Mouse (Mus musculus) kidney, adult 2 months (tissue): ENCODE measurements at regions not wholly inside any gene's neighbourhood (a gene's known extent, or its start where the extent isn't known, plus 50 kb on each side); places are given as distances from the start of the nearest gene placed in this dataset.

Experiments used
- CTCF ChIP-seq: fragments of 200-500 bp; conservative IDR thresholded peaks from 2 replicates; pipeline ENCODE4 v1.5.1; 2011; ENCODE audit warnings: low read depth, mild to moderate bottlenecking, control low read depth, low read length, moderate library complexity, mixed read lengths; ENCODE audit not compliant: insufficient read depth, insufficient read length
- POLR2A ChIP-seq: fragments of 200-500 bp; IDR thresholded peaks from one replicate; pipeline ENCODE4 v1.6.1; 2011; ENCODE audit warnings: low read depth, low read length, control low read depth

- TF ChIP-seq POLR2A (no peak), CTCF (no peak)
Measured at GRCm38 (mm10) chr19:56108796-56109195, 178.1 kb upstream of the Habp2 start.
